ENCODE assay signal across 8 mouse cellular contexts in genomic region chr17:29018292-29018984, GRCm38 (mm10). TPM values are rescaled to one million over a fixed set of nuclear protein-coding genes. Genes with fewer than 3 reads are reported as not detected.
DNase-seq lines count a peak whose midpoint lies in the region; ATAC-seq and TF ChIP-seq lines count a peak whose summit lies in the region.

No protein-coding gene starts in this region.

- H3K4me3 ChIP-seq in hindbrain, embryonic 11.5 days (ENCODE audit: low read depth, low read length): no peak overlapping the region
- no peak overlapping the region for H3K4me3 ChIP-seq in hindbrain, embryonic 16.5 days (ENCODE audit: low read length)
- no peak overlapping the region for H3K4me3 ChIP-seq in lung, adult 2 months (replicated peaks; ENCODE audit: extremely low read depth, low read depth, low read length)

- no peaks in the 10 kb centered on the region for H3K27me3 ChIP-seq in hindbrain, embryonic 11.5 days (ENCODE audit: control insufficient read depth, insufficient read depth, low read length)
- no peaks in the 10 kb centered on the region for H3K27me3 ChIP-seq in hindbrain, embryonic 16.5 days (replicated peaks; ENCODE audit: control insufficient read depth, insufficient read depth, low read length)

- DNase-seq in hindbrain, embryonic 11.5 days (ENCODE audit: low spot score): peak; percentile 47
- peak; percentile 87 for DNase-seq in ES-CJ7 (ENCODE audit: low read depth, low spot score)
- no peak for DNase-seq in lung, adult 2 months
- no peak for DNase-seq in left cerebral cortex, adult 11 months (ENCODE audit: low spot score)
- no peak for DNase-seq in thymus, postnatal 10 days (ENCODE audit: low spot score in 2 of 2)

- H3K36me3 ChIP-seq in hindbrain, embryonic 11.5 days (ENCODE audit: control insufficient read depth, insufficient read depth, low read length): no peaks in the 10 kb centered on the region
- H3K36me3 ChIP-seq in hindbrain, embryonic 16.5 days (ENCODE audit: control insufficient read depth, insufficient read depth, low read length): no peaks in the 10 kb centered on the region

- 51% methylated on average over 11 of the region's 11 CpGs for WGBS in hindbrain, embryonic 11.5 days
- 47% methylated on average over 11 of the region's 11 CpGs for WGBS in hindbrain, embryonic 16.5 days
- 54% methylated on average over 11 of the region's 11 CpGs for WGBS in lung, adult 2 months

- H3K9me3 ChIP-seq in hindbrain, embryonic 11.5 days (ENCODE audit: control insufficient read depth, low read length): no peaks in the 10 kb centered on the region
- no peaks in the 10 kb centered on the region for H3K9me3 ChIP-seq in hindbrain, embryonic 16.5 days (ENCODE audit: control insufficient read depth, low read length)

- no peak overlapping the region for H3K27ac ChIP-seq in hindbrain, embryonic 11.5 days (ENCODE audit: low read depth, low read length)
- H3K27ac ChIP-seq in hindbrain, embryonic 16.5 days (ENCODE audit: low read depth, low read length): no peak overlapping the region

- no peak for TF ChIP-seq POLR2A in lung, adult 2 months (IDR thresholded peaks at IDR 0.05; ENCODE audit: borderline replicate concordance, extremely low read depth, low read depth, low read length)

- H3K9ac ChIP-seq in hindbrain, embryonic 11.5 days (ENCODE audit: low read depth, low read length): no peak overlapping the region
- no peak overlapping the region for H3K9ac ChIP-seq in hindbrain, embryonic 16.5 days (ENCODE audit: low read depth, low read length)

- TF ChIP-seq CTCF in lung, adult 2 months (IDR thresholded peaks at IDR 0.05; ENCODE audit: insufficient read depth, low read length): peak; percentile 67

- no peak for ATAC-seq in hindbrain, embryonic 11.5 days (ENCODE audit: low FRiP score)
- ATAC-seq in hindbrain, embryonic 16.5 days: no peak
- ATAC-seq in erythroid progenitor cell, adult 5-6 weeks (replicated peaks; ENCODE audit: low FRiP score, poor library complexity, severe bottlenecking): peak; percentile 58
- no peak for ATAC-seq in megakaryocyte-erythroid progenitor cell, adult 5-6 weeks (replicated peaks; ENCODE audit: low FRiP score, low TSS enrichment, poor library complexity, severe bottlenecking)

- no peak overlapping the region for H3K4me2 ChIP-seq in hindbrain, embryonic 11.5 days (replicated peaks; ENCODE audit: low read depth, low read length)
- no peak overlapping the region for H3K4me2 ChIP-seq in hindbrain, embryonic 16.5 days (ENCODE audit: low read length)

- no peaks in the 10 kb centered on the region for H3K4me1 ChIP-seq in hindbrain, embryonic 11.5 days (replicated peaks; ENCODE audit: control insufficient read depth, insufficient read depth, low read length)
- H3K4me1 ChIP-seq in hindbrain, embryonic 16.5 days (ENCODE audit: control insufficient read depth, insufficient read depth, low read depth, low read length): no peaks in the 10 kb centered on the region
- H3K4me1 ChIP-seq in lung, adult 2 months (ENCODE audit: control insufficient read depth, insufficient read depth, low read length): peaks cover 2% of the 10 kb centered on the region; the same call in 1 of the 2 replicates

RNA-seq across cellular contexts. Expression of gene Stk38, which starts 10.6 kb away (rescaled TPM):
- polyA plus RNA-seq in hindbrain, embryonic 11.5 days (2014; fragmentation: Nextera tagmentation; extraction: Ambion mirVana): 141 and 151 TPM in 2 replicates
- polyA plus RNA-seq in hindbrain, embryonic 16.5 days (2015; fragmentation: Nextera tagmentation; extraction: Ambion mirVana): 71.8 and 89.7 TPM in 2 replicates
- total RNA-seq in erythroid progenitor cell, adult 5-6 weeks (2015; ENCODE audit: low replicate concordance): 112 and 129 TPM in 2 replicates
- 111 and 134 TPM in 2 replicates for total RNA-seq in erythroid progenitor cell, adult 5-6 weeks (2017; ENCODE audit: low replicate concordance)
- polyA plus RNA-seq in lung, adult 2 months (2012; rRNA removed): 105 and 111 TPM in 2 replicates
- total RNA-seq in megakaryocyte-erythroid progenitor cell, adult 5-6 weeks (2014; fragmentation: Nextera tagmentation): 123 TPM in 2 replicates
- 79.5 and 95.0 TPM in 2 replicates for total RNA-seq in megakaryocyte-erythroid progenitor cell, adult 5-6 weeks (2017)

RNA-seq across cellular contexts. Expression of gene Srsf3, which starts 14.0 kb away (rescaled TPM):
- 847 and 854 TPM in 2 replicates for polyA plus RNA-seq in hindbrain, embryonic 11.5 days (2014; fragmentation: Nextera tagmentation; extraction: Ambion mirVana)
- polyA plus RNA-seq in hindbrain, embryonic 16.5 days (2015; fragmentation: Nextera tagmentation; extraction: Ambion mirVana): 356 and 408 TPM in 2 replicates
- 336 and 352 TPM in 2 replicates for total RNA-seq in erythroid progenitor cell, adult 5-6 weeks (2015; ENCODE audit: low replicate concordance)
- total RNA-seq in erythroid progenitor cell, adult 5-6 weeks (2017; ENCODE audit: low replicate concordance): 441 and 499 TPM in 2 replicates
- 159 and 168 TPM in 2 replicates for polyA plus RNA-seq in lung, adult 2 months (2012; rRNA removed)
- total RNA-seq in megakaryocyte-erythroid progenitor cell, adult 5-6 weeks (2014; fragmentation: Nextera tagmentation): 501 and 513 TPM in 2 replicates
- 747 and 1,154 TPM in 2 replicates for total RNA-seq in megakaryocyte-erythroid progenitor cell, adult 5-6 weeks (2017)

Comparison
In these comparisons a context has a peak if more than half of its experiments do, and no peak if none do; other contexts are left out.
1. DNase-seq: peak in hindbrain, embryonic 11.5 days (single experiment) and ES-CJ7 (single experiment); none in lung, adult 2 months (single experiment), left cerebral cortex, adult 11 months (single experiment) and thymus, postnatal 10 days (0 of 2).